Comparison of ENCODE assay signal across 10 mouse cellular contexts in the genomic region with DNA sequence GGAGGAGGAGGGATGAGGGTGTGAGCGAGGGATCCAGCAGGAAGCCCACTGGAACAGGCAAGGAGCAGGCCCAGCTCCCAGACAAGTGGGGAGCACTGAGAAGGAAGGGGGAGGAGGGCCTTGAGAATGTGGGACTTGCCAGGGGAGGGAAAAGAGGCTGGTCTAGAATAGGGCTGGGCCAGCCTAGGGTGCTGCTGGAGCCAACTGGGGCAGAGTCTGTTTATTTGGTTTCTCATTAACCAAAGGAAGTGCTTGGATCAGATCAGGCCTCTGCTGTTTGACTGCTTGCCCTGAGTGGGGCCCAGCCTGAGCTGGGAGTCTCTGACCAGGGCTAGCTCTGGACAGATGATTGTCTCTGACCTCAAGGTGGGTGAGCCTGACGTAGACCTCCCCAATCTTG. TPM values are rescaled to one million over a fixed set of nuclear protein-coding genes. Genes with fewer than 3 reads are reported as not detected.
DNase-seq lines count a peak whose midpoint lies in the region; ATAC-seq and TF ChIP-seq lines count a peak whose summit lies in the region.
"Had no signal": no experiment of that assay in that cellular context is flagged by ENCODE, and none has a peak within 500 bp of the region (broad histone marks: within the 10 kb centered on the region; RNA-seq: fewer than 3 reads in every experiment).

No protein-coding gene starts in this region.

- no peak overlapping the region for H3K4me3 ChIP-seq in liver, embryonic 14.5 days (ENCODE audit: insufficient read depth in 1 of 2, low read depth in 2 of 2, low read length in 2 of 2)
- no peak overlapping the region for H3K4me3 ChIP-seq in stomach, embryonic 15.5 days (replicated peaks)
- H3K4me3 ChIP-seq in hindbrain, embryonic 14.5 days (replicated peaks; ENCODE audit: low read length) = no peak overlapping the region
- H3K4me3 ChIP-seq: heart, embryonic 13.5 days had no signal

- no peak for TF ChIP-seq CTCF in liver, embryonic 14.5 days (IDR thresholded peaks at IDR 0.05; ENCODE audit: low read depth)

- H3K36me3 ChIP-seq in liver, embryonic 14.5 days (replicated peaks; ENCODE audit: control insufficient read depth, insufficient read depth, low read depth) = no peaks in the 10 kb centered on the region
- H3K36me3 ChIP-seq in stomach, embryonic 15.5 days = 0 out of 2 replicates have a peak, but pooled peaks cover 11% of the 10 kb centered on the region
- H3K36me3 ChIP-seq in hindbrain, embryonic 14.5 days (replicated peaks; ENCODE audit: control insufficient read depth, insufficient read depth) = peaks cover 25% of the 10 kb centered on the region

- H3K4me1 ChIP-seq in liver, embryonic 14.5 days (replicated peaks; ENCODE audit: control insufficient read depth in 2 of 2, insufficient read depth in 2 of 2, low read length in 1 of 2) = peaks cover 0 to 5% of the 10 kb centered on the region in 2 experiments; a peak in 1 of 4 replicates
- peaks cover 4% of the 10 kb centered on the region; the same call in 1 of the 2 replicates for H3K4me1 ChIP-seq in stomach, embryonic 15.5 days
- H3K4me1 ChIP-seq in hindbrain, embryonic 14.5 days (replicated peaks; ENCODE audit: control insufficient read depth, insufficient read depth, low read length) = 0 out of 2 replicates have a peak, but pooled peaks cover 5% of the 10 kb centered on the region

- TF ChIP-seq EP300 in liver, embryonic 14.5 days (IDR thresholded peaks at IDR 0.05; ENCODE audit: low read depth) = no peak

- H3K27ac ChIP-seq in liver, embryonic 14.5 days = no peak overlapping the region
- H3K27ac ChIP-seq in stomach, embryonic 15.5 days = peak overlapping the region; percentile 68; the same call in 1 of the 2 replicates
- H3K27ac ChIP-seq in hindbrain, embryonic 14.5 days = no peak overlapping the region
- H3K27ac ChIP-seq: heart, embryonic 13.5 days had no signal

- H3K9ac ChIP-seq in liver, embryonic 14.5 days (replicated peaks) = no peak overlapping the region
- H3K9ac ChIP-seq in stomach, embryonic 15.5 days = no peak overlapping the region
- no peak overlapping the region for H3K9ac ChIP-seq in hindbrain, embryonic 14.5 days
- H3K9ac ChIP-seq: heart, embryonic 13.5 days had no signal

- H3K27me3 ChIP-seq in liver, embryonic 14.5 days (ENCODE audit: control insufficient read depth, insufficient read depth, low read length) = no peaks in the 10 kb centered on the region
- H3K27me3 ChIP-seq in stomach, embryonic 15.5 days (replicated peaks) = 0 out of 2 replicates have a peak, but pooled peaks cover 6% of the 10 kb centered on the region
- H3K27me3 ChIP-seq in hindbrain, embryonic 14.5 days (ENCODE audit: control insufficient read depth, insufficient read depth, low read length) = no peaks in the 10 kb centered on the region

- intact Hi-C loops in heart, postnatal 36 days (cut with DNase I) = no loop called here

- DNase-seq in heart, postnatal 36 days = peak; percentile 10 to 33
- DNase-seq in heart, postnatal 4 days = no peak
- DNase-seq in kidney, adult 11 months = peak; percentile 89
- DNase-seq in liver, embryonic 14.5 days (ENCODE audit: low read depth in 3 of 3, low spot score in 3 of 3) = no peak
- DNase-seq in hindbrain, embryonic 14.5 days (ENCODE audit: low spot score) = no peak
- no peak for DNase-seq in T-cell, adult 2 months (ENCODE audit: low spot score)
- no peak for DNase-seq in adrenal gland, postnatal 36 days
- DNase-seq: layer of hippocampus, postnatal 36 days had no signal

- ATAC-seq in liver, embryonic 14.5 days (ENCODE audit: insufficient read depth) = peak; percentile 55
- peak; percentile 84 for ATAC-seq in stomach, embryonic 15.5 days (ENCODE audit: insufficient read depth, low FRiP score, low read depth)
- no peak for ATAC-seq in hindbrain, embryonic 14.5 days (ENCODE audit: low FRiP score)

- 38% methylated on average over 2 of the region's 2 CpGs for whole genome bisulfite sequencing in liver, embryonic 14.5 days (ENCODE audit: insufficient replicate concordance)
- 52% methylated on average over 2 of the region's 2 CpGs for WGBS in stomach, embryonic 15.5 days
- WGBS in hindbrain, embryonic 14.5 days = 68% methylated on average over 2 of the region's 2 CpGs

- no peak overlapping the region for H3K4me2 ChIP-seq in liver, embryonic 14.5 days (ENCODE audit: low read depth)
- H3K4me2 ChIP-seq in stomach, embryonic 15.5 days = no peak overlapping the region
- H3K4me2 ChIP-seq in hindbrain, embryonic 14.5 days (replicated peaks) = no peak overlapping the region
- H3K4me2 ChIP-seq: heart, embryonic 13.5 days had no signal

- H3K9me3 ChIP-seq in liver, embryonic 14.5 days (ENCODE audit: control insufficient read depth, low read length) = no peaks in the 10 kb centered on the region
- no peaks in the 10 kb centered on the region for H3K9me3 ChIP-seq in stomach, embryonic 15.5 days
- no peaks in the 10 kb centered on the region for H3K9me3 ChIP-seq in hindbrain, embryonic 14.5 days (ENCODE audit: control insufficient read depth, low read length)
- H3K9me3 ChIP-seq: heart, embryonic 13.5 days had no signal

RNA-seq across cellular contexts. Expression of a gene that starts 14.0 kb away (rescaled TPM):
- total RNA-seq in heart, postnatal 36 days (2021) = 10 to 100 TPM; 17.4 to 27.6 TPM
- total RNA-seq in heart, postnatal 4 days (2021) = 10 to 100 TPM; 25.9 to 29.8 TPM
- polyA plus RNA-seq in liver, embryonic 14.5 days (2012; rRNA removed) = 3.6 and 3.8 TPM in 2 replicates
- polyA plus RNA-seq in liver, embryonic 14.5 days (2014; fragmentation: Nextera tagmentation; extraction: Ambion mirVana) = 2.4 and 3.5 TPM in 2 replicates
- polyA plus RNA-seq in stomach, embryonic 15.5 days (2015; fragmentation: Nextera tagmentation; extraction: Ambion mirVana) = 32.1 and 34.6 TPM in 2 replicates
- polyA plus RNA-seq in hindbrain, embryonic 14.5 days (2014; fragmentation: Nextera tagmentation; extraction: Ambion mirVana) = 19.3 and 19.6 TPM in 2 replicates
- 10 to 100 TPM; 55.6 to 57.7 TPM for total RNA-seq in adrenal gland, postnatal 36 days (2021)

Comparison
In these comparisons a context has a peak if more than half of its experiments do, and no peak if none do; other contexts are left out.
1. DNase-seq: peak in heart, postnatal 36 days (2 of 2) and kidney, adult 11 months (single experiment); none in heart, postnatal 4 days (single experiment), liver, embryonic 14.5 days (0 of 3), hindbrain, embryonic 14.5 days (single experiment), T-cell, adult 2 months (single experiment) and adrenal gland, postnatal 36 days (0 of 2).